Mouse (Mus musculus): ENCODE measurements around the gene Pak3. TPM values are rescaled to one million over a fixed set of nuclear protein-coding genes. Genes with fewer than 3 reads are reported as not detected.

The Pak3 gene
- polyA plus RNA-seq, 1 experiment from 2014 or later: 162 TPM

Small RNAs within 50 kb of the gene (microRNA-seq; reads per million reads assigned to microRNA genes)
- gene Gm47298: not detected

Other genes starting within 250 kb of the Pak3 start
- gene Chrdl1, start 124.3 kb upstream of the Pak3 start, polyA plus RNA-seq (2015; fragmentation: Nextera tagmentation; extraction: Ambion mirVana): 2.0 and 2.7 TPM in 2 replicates

All from forebrain, embryonic 15.5 days (tissue).